Mouse (Mus musculus) adrenal gland, postnatal 10 days (tissue): ENCODE measurements at regions not wholly inside any gene's neighbourhood (a gene's known extent, or its start where the extent isn't known, plus 50 kb on each side); places are given as distances from the start of the nearest gene placed in this dataset.

Source experiments
- DNase-seq: peaks from one replicate; pipeline ENCODE4 v3.0.0; 2021; ENCODE audit warnings: mixed read lengths

DNA sequence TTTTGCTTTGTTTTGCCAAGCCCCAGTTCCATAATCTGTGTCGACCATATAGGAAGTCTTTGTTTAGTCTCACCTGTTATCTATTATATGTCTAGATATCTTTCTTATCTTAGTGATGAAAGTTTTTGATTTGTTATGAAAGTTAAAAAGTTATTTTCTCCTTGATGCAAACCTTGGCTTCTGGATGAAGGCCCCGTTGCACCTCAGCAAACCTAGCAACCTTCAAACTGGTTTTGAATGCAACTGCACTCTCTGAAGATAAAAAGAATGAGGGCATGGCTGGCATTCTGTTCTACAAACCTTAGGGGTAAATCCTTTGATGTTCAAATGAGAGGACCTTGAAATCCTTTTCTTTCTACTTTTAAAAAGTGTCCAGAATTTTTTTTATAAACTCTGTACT, 837.0 kb upstream of the Ppp6c start:
- DNase-seq, result peak; percentile 4

DNA sequence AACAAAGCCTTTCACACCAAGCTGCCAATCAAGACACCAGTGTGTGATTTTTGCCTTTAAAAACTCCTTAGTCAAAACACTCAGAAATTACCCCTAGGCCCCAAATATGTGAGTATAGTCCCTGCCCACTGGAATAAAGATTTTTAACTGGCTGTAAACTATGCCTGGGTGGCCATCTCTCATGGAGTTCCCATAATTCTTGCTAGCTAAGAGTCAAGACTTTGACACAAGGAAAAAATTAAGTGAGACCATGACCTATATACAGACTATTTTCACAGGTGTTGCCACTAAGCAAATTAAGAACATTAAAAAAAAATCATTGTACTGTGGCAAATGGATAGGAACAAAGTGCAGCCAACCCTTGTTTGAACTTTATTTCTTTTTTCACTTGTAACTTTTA, 827.3 kb upstream of the Ppp6c start:
- no peak for DNase-seq
